Mouse (Mus musculus) embryonic facial prominence, embryonic 10.5 days (tissue): ENCODE results near the gene Gm21985. TPM values are rescaled to one million over a fixed set of nuclear protein-coding genes. Genes with fewer than 3 reads are reported as not detected.
"Not testable (repeated sequence)": the region's sequence is repeated elsewhere in the genome, so short reads cannot be mapped to it uniquely, and the experiment has no call there.

Source experiments
- DNase-seq: peaks from one replicate; pipeline ENCODE4 v3.0.0-alpha.2; 2017; ENCODE audit warnings: low spot score
- H3K27ac ChIP-seq: fragments of 300-500 bp; sonication (generic); replicated peaks from 2 replicates; pipeline ENCODE4 v1.5.1; 2016; ENCODE audit warnings: mild to moderate bottlenecking
- H3K27me3 ChIP-seq: fragments of 300-500 bp; sonication (generic); replicated peaks from 2 replicates; pipeline ENCODE4 v1.6.1; 2016; ENCODE audit warnings: low read depth, mild to moderate bottlenecking; ENCODE audit not compliant: poor library complexity, severe bottlenecking
- H3K36me3 ChIP-seq: fragments of 300-500 bp; sonication (generic); replicated peaks from 2 replicates; pipeline ENCODE4 v1.6.1; 2016; ENCODE audit warnings: mild to moderate bottlenecking, moderate library complexity
- H3K4me1 ChIP-seq: fragments of 300-500 bp; sonication (generic); 2 replicates; pipeline ENCODE4 v1.6.1; 2016
- H3K4me3 ChIP-seq: fragments of 300-500 bp; sonication (generic); 2 replicates; pipeline ENCODE4 v1.5.1; 2016; ENCODE audit warnings: mild to moderate bottlenecking, moderate library complexity
- H3K9me3 ChIP-seq: fragments of 300-500 bp; sonication (generic); 2 replicates; pipeline ENCODE4 v1.6.1; 2016; ENCODE audit warnings: mild to moderate bottlenecking
- WGBS: fragments of 180-500 bp; shearing (Covaris S2); methylation state at CpG from one replicate; pipeline ENCODE4 v1.1.7; 2016; 5-methylcytosine and 5-hydroxymethylcytosine counted together
- polyA plus RNA-seq: library from polyadenylated mRNA; unstranded; fragments of >200 nt; fragmentation: Nextera tagmentation; extraction: Ambion mirVana; gene quantifications from 2 replicates; pipeline ENCODE4 v1.2.1, GENCODE M21; 2016

The Gm21985 gene
- polyA plus RNA-seq, 1 experiment from 2014 or later = not detected

DNA sequence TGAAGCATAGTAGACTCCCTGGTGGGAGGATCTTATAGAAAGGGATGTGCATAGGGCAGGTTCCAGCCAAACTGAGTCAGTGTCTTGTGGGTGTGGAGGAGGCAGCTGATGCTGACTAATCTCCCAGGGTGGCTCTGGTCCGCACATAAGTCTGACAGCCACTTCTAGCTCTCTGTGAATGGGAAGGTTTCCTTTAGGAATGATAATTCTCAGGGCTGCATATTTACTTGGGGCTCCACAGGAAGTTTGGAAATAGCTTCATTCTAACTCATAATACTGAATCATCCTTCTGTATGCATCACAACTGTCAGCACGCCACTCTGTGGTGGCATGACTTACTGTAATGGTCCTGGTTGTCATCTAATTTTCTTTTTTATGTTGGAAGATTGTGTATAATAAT is 177.4 kb downstream of the Gm21985 start:
- no peak for DNase-seq
- 78% methylated on average over 2 of the region's 2 CpGs for WGBS
- no peaks in the 10 kb centered on the region for H3K4me1 ChIP-seq

DNA sequence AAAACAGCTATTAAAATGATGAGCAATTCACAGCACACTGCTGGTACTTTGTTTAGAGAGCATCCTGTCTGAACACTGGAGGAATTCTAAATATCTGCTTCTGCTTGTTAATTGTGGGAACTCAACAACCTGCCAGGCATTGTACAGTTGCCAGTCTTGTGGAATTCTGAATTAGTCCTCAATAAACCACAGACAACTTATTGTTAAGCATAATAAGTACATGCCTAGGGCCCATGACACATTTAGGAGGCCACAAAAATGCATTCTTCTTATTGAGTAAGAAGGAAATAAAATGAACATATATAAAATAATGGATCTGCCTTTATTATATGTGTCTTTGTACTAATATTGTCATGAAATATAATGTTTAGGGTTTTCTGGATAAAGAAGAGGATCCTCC is 179.4 kb downstream of the Gm21985 start:
- Histone ChIP-seq H3K9me3 (no peaks in the 10 kb centered on the region), H3K36me3 (no peaks in the 10 kb centered on the region)

More for the DNA sequence above, 177.4 kb downstream of the Gm21985 start:
- Histone ChIP-seq H3K36me3 (no peaks in the 10 kb centered on the region), H3K27me3 (no peaks in the 10 kb centered on the region), H3K9me3 (no peaks in the 10 kb centered on the region), H3K4me3 (no peak overlapping the region), H3K27ac (no peak overlapping the region)

DNA sequence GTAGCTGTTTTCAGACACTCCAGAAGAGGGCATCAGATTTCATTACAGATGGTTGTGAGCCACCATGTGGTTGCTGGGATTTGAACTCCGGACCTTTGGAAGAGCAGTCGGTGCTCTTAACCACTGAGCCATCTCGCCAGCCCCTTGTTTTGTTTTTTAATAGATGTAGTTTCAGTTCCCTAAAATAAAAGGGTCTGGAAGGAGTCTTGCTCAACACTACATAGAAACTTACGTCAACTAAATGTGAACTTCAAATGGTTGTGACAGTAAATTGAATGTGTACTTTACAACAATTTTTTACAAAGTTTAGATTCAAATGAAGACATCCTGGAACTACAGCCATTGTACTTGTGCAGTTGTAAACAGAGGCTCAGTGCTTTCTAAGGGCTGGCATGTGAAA is 181.9 kb downstream of the Gm21985 start:
- not testable (repeated sequence) for H3K27me3 ChIP-seq, H3K9me3 ChIP-seq, DNase-seq, H3K27ac ChIP-seq, H3K36me3 ChIP-seq, H3K4me1 ChIP-seq, H3K4me3 ChIP-seq
- 76% methylated on average over 4 of the region's 4 CpGs for WGBS

More for the DNA sequence above, 179.4 kb downstream of the Gm21985 start:
- H3K4me3 ChIP-seq = no peak overlapping the region
- H3K27ac ChIP-seq = no peak overlapping the region
- H3K27me3 ChIP-seq = no peaks in the 10 kb centered on the region
- DNase-seq = no peak
- no peaks in the 10 kb centered on the region for H3K4me1 ChIP-seq

DNA sequence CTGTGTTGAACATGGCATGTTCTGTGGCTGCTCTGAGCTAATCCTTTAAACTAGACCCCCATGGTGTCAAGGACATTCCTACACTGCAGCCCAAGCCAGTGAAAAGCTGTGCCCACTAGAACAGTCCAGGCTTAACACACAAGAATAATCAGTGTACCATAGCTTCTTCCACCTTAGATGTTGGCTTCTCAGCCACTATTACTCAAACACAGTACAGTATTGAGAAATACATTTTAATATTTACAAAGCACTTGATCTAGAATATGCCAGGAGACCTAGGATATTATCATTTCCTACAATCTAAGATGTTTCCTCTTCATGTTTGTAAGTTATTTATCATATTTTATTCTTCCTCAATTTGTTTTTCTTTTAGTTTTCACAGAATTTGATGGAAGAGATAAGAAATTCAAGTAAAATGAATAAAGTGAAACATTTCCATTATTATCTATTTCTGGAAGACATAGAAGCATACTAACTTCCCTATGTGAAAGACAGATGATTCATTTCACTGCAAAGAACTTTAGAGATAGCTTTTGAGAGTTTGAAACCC is 182.5 kb downstream of the Gm21985 start:
- no peak overlapping the region for H3K4me3 ChIP-seq
- no peak overlapping the region for H3K27ac ChIP-seq
- H3K4me1 ChIP-seq = no peaks in the 10 kb centered on the region
- DNase-seq = no peak
- no peaks in the 10 kb centered on the region for H3K36me3 ChIP-seq
- H3K9me3 ChIP-seq = no peaks in the 10 kb centered on the region
- H3K27me3 ChIP-seq = no peaks in the 10 kb centered on the region

DNA sequence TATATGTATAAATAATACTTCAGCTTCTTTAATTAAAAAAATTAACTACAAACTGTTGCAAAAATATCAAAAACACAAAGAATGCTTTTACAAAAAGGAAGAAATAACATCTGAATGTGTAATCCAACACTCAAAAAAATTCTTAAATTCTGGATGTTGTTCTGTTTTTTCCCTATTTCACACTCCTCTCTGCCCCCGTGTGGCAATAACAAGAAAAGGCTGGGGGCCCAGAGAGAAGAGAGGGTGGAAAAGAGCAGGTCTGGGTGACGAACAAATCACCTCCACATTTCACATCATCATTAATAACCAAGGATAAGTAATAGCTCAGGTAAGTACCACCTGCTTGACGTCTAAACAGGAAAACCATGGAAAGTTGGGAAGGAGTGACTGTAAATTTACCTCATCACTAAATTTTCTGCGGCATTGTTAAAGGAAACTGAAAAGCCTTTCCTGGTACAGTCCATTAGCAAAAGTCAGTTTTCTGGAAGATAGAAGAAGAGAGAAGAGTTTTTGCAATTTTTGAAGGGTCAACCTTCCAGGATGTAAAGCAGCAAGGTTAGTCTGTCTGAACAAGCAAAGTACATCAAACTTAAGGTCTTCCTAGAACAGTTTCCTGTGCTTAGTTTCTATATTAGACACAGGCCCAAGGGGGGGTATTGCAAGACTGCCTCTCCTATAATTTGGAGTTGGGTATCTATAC is 183.6 kb downstream of the Gm21985 start:
- H3K36me3 ChIP-seq = no peaks in the 10 kb centered on the region
- H3K27me3 ChIP-seq = no peaks in the 10 kb centered on the region
- peaks cover 4% of the 10 kb centered on the region; the same call in 1 of the 2 replicates for H3K4me1 ChIP-seq
- H3K9me3 ChIP-seq = no peaks in the 10 kb centered on the region
- H3K27ac ChIP-seq = no peak overlapping the region
- H3K4me3 ChIP-seq = no peak overlapping the region
- WGBS = 40% methylated on average over 4 of the region's 4 CpGs
- no peak for DNase-seq

DNA sequence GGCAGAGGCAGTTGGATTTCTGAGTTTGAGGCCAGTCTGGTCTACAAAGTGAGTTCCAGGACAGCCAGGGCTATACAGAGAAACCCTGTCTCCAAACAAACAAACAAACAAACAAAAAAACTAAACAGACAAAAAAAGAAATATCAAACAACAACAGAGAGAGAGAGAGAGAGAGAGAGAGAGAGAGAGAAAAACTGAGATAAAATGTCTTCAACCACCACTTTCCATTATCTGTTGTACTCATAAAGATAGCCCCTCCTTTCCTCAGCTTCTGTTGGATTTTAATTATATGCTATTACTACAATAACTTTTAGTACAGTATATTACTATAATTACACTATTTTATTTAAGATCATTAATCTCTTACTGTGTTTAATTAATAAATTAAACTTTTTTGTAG is 186.4 kb downstream of the Gm21985 start:
- DNase-seq, H3K4me3 ChIP-seq, H3K27me3 ChIP-seq, H3K36me3 ChIP-seq, H3K27ac ChIP-seq, H3K9me3 ChIP-seq: not testable (repeated sequence)
- H3K4me1 ChIP-seq = peaks cover 15% of the 10 kb centered on the region

DNA sequence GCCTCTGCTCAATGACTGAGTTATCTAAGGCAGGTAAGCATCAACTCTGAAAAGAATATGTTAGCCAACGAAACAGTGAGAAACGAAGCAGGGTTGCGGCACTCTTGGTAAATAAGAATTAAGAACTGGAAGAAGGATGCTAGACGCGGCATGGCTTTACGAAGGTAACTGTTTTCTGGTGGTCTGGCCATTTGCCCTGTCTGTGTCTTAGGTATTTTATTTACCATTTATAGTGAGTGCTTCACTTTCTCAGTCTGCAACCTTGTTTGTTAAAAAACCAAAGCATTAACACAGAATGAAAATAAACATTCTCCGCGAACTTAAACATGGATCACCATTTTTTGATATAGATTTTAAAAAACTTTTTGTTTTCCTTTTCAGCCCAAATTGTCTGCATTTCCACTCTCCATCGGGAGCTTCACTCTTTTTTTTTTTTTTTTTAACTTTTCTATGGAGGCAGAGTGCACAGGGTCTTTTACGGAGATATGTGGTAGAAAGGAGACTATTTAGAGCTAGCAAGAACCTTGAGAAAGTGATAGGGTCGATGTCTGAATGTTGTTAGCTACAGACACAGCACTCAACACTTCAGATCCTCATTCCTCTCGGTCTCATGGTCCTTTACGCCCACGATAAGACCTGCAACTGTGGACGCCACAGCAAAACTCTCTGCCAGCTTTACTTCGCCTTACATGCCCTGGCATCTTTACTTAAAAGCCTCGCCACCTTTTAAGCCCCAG is 188.2 kb downstream of the Gm21985 start:
- no peak for DNase-seq
- 32% methylated on average over 17 of the region's 17 CpGs for WGBS
- peak overlapping the region; percentile 89 for H3K27ac ChIP-seq

DNA sequence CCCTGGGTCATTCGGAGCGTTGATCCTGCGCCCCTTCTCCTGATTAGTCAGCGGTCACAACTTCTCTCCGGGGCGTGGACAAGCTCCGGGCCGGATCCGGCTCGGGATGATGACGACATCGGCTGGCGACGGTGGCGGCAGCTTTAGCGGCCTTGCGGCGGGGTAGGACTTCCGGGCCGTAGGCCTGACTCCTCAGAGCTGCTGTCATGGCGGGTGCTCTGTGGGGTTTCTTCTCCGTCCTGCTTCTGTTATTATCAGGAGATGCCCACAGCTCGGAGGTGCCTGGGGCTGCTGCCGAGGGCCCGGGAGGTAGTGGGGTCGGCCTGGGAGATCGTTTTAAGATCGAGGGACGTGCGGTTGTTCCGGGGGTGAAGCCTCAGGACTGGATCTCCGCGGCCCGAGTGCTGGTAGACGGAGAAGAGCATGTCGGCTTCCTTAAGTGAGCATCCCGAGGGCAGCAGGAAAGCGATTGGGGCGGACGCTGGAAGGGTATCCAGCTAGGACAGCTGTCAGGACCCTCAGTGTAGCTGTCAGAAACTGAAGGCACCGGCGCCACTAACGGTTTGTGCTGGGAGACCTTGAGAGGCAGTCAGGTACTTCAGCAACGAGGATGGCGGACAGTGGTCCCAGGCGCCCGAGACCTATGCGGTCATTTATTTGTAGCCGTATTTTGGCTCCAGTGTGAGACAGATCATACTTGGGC is 188.9 kb downstream of the Gm21985 start, which contains the start of gene Emc7:
Gene Emc7 (plus strand): TSS at position 136 of the 703 bp plus-strand sequence.
- peaks cover 9% of the 10 kb centered on the region for H3K36me3 ChIP-seq
- peak within 1 kb of the TSS; percentile 89 for H3K27ac ChIP-seq
- no peaks in the 10 kb centered on the region for H3K27me3 ChIP-seq
- H3K4me3 ChIP-seq = peak within 1 kb of the TSS; percentile 87
- WGBS = under 1% methylated on average over 49 of the region's 49 CpGs
- H3K4me1 ChIP-seq = peaks cover 15% of the 10 kb centered on the region
- peak; percentile 96 for DNase-seq
- H3K9me3 ChIP-seq = no peaks in the 10 kb centered on the region

More for the DNA sequence above, 188.2 kb downstream of the Gm21985 start:
- Histone ChIP-seq H3K36me3 (peaks cover 2% of the 10 kb centered on the region), H3K9me3 (no peaks in the 10 kb centered on the region), H3K4me3 (peak overlapping the region; percentile 87), H3K4me1 (peaks cover 15% of the 10 kb centered on the region), H3K27me3 (no peaks in the 10 kb centered on the region)

Other genes starting within 250 kb of the Gm21985 start
- not detected in 2 replicates for gene Olfr1311, start 241.9 kb upstream of the Gm21985 start, polyA plus RNA-seq
- not detected in 2 replicates for gene Olfr1312, start 216.1 kb upstream of the Gm21985 start, polyA plus RNA-seq
- not detected in 2 replicates for gene Olfr1313, start 188.5 kb upstream of the Gm21985 start, polyA plus RNA-seq
- not detected in 2 replicates for gene Olfr1314, start 169.5 kb upstream of the Gm21985 start, polyA plus RNA-seq
- not detected in 2 replicates for gene Olfr1315-ps1, start 150.9 kb upstream of the Gm21985 start, polyA plus RNA-seq
- gene Olfr1316, start 131.3 kb upstream of the Gm21985 start, polyA plus RNA-seq = not detected in 2 replicates
- gene Olfr1317, start 126.0 kb upstream of the Gm21985 start, polyA plus RNA-seq = not detected in 2 replicates
- not detected in 2 replicates for gene Olfr1318, start 112.1 kb upstream of the Gm21985 start, polyA plus RNA-seq
- gene Lpcat4, start 26.8 kb upstream of the Gm21985 start, polyA plus RNA-seq = 13.1 and 14.0 TPM in 2 replicates
- gene Nutm1, start 7.0 kb upstream of the Gm21985 start, polyA plus RNA-seq = 0.10 TPM in 1 of 2 replicates, not detected in the other
- 220 and 238 TPM in 2 replicates for gene Nop10, start 4.4 kb upstream of the Gm21985 start, polyA plus RNA-seq
- 8.2 and 9.7 TPM in 2 replicates for gene Slc12a6, start 489 bp upstream of the Gm21985 start, polyA plus RNA-seq
- gene Emc4, start 101.7 kb downstream of the Gm21985 start, polyA plus RNA-seq = 112 and 113 TPM in 2 replicates
- 43.6 and 44.2 TPM in 2 replicates for gene Katnbl1, start 112.9 kb downstream of the Gm21985 start, polyA plus RNA-seq
- 10.0 and 10.8 TPM in 2 replicates for gene Emc7, start 188.7 kb downstream of the Gm21985 start, polyA plus RNA-seq
- not detected in 2 replicates for gene Chrm5, start 214.5 kb downstream of the Gm21985 start, polyA plus RNA-seq
- gene Aven, start 226.7 kb downstream of the Gm21985 start, polyA plus RNA-seq = 8.1 TPM in 2 replicates